Mouse (Mus musculus) lung, postnatal 0 days (tissue): ENCODE measurements around the gene Pnkd. TPM values are rescaled to one million over a fixed set of nuclear protein-coding genes. Genes with fewer than 3 reads are reported as not detected.

ENCODE experiments used
- ATAC-seq: fragments of 200-750 bp; cut with Nextera tagmentation; 2 replicates; pipeline ENCODE4 v1.8.0; 2017; ENCODE audit warnings: moderate library complexity
- DNase-seq: peaks from one replicate; pipeline ENCODE4 v3.0.0-alpha.2; 2016; ENCODE audit warnings: low spot score
- H3K27ac ChIP-seq: fragments of 300-500 bp; sonication (generic); 2 replicates; pipeline ENCODE4 v1.5.1; 2014; ENCODE audit warnings: antibody characterized with exemption, mild to moderate bottlenecking, low read length, mixed read lengths
- H3K27me3 ChIP-seq: fragments of 300-500 bp; sonication (generic); replicated peaks from 2 replicates; pipeline ENCODE4 v1.6.1; 2014; ENCODE audit warnings: low read length, mixed read lengths; ENCODE audit not compliant: insufficient read depth
- H3K36me3 ChIP-seq: fragments of 300-500 bp; sonication (generic); 2 replicates; pipeline ENCODE4 v1.6.1; 2014; ENCODE audit warnings: low read length, mixed read lengths; ENCODE audit not compliant: insufficient read depth
- H3K4me1 ChIP-seq: fragments of 300-500 bp; sonication (generic); 2 replicates; pipeline ENCODE4 v1.6.1; 2014; ENCODE audit warnings: antibody characterized with exemption, low read depth, low read length, mixed read lengths; ENCODE audit not compliant: insufficient read depth
- H3K4me2 ChIP-seq: fragments of 300-500 bp; sonication (generic); replicated peaks from 2 replicates; pipeline ENCODE4 v1.6.1; 2014; ENCODE audit warnings: low read depth, mild to moderate bottlenecking, low read length, moderate library complexity, mixed read lengths
- H3K4me3 ChIP-seq: fragments of 300-500 bp; sonication (generic); 2 replicates; pipeline ENCODE4 v1.5.1; 2014; ENCODE audit warnings: low read depth, low read length
- H3K9ac ChIP-seq: fragments of 300-500 bp; sonication (generic); replicated peaks from 2 replicates; pipeline ENCODE4 v1.6.1; 2014; ENCODE audit warnings: low read depth, mild to moderate bottlenecking
- H3K9me3 ChIP-seq: fragments of 300-500 bp; sonication (generic); 2 replicates; pipeline ENCODE4 v1.6.1; 2016; ENCODE audit warnings: low read length, mixed read lengths
- CTCF ChIP-seq: IDR thresholded peaks from 2 replicates; pipeline ENCODE4 v1.5.1; 2016; ENCODE audit warnings: antibody characterized with exemption, mild to moderate bottlenecking
- EP300 ChIP-seq: IDR thresholded peaks from 2 replicates; pipeline ENCODE4 v1.6.1; 2016; ENCODE audit warnings: antibody characterized with exemption, mild to moderate bottlenecking, control low read depth
- WGBS: fragments of 180-500 bp; shearing (Covaris S2); extraction: QIAGEN DNeasy Blood & Tissue Kit; methylation state at CpG from one replicate; pipeline ENCODE4 v1.1.7; 2014; 5-methylcytosine and 5-hydroxymethylcytosine counted together
- polyA plus RNA-seq: library from polyadenylated mRNA; unstranded; fragments of >200 nt; fragmentation: Nextera tagmentation; extraction: Ambion mirVana; gene quantifications from 2 replicates; pipeline ENCODE4 v1.2.1, GENCODE M21; 2015

Gene Pnkd
- polyA plus RNA-seq, 1 experiment from 2014 or later = 88.7 TPM

DNA sequence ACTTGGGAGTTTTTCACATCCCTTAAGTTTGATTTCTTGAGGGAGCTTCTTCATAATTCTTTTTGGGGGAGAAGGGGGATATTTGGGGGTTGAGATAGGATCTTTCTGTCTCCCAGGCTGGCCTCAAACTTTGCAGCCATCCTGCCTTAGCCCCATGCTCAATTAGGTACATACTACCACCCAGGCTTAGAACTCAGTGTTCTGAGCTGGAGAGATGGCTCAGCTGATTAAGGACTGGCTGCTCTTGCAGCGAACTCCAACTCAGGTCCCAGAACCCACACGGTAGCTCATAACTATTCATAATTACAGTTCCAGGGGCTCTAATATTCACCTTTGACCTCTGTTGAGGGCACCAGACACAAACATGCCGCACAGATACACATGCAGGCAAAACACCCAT is 49.9 kb downstream of the Pnkd start:
- H3K9me3 ChIP-seq = no peaks in the 10 kb centered on the region
- H3K4me2 ChIP-seq = no peak overlapping the region
- no peak overlapping the region for H3K27ac ChIP-seq
- ATAC-seq = no peak
- H3K4me1 ChIP-seq = peaks cover 19% of the 10 kb centered on the region
- 87% methylated on average over 3 of the region's 3 CpGs for WGBS
- no peaks in the 10 kb centered on the region for H3K27me3 ChIP-seq
- no peak for DNase-seq
- TF ChIP-seq CTCF (no peak), EP300 (no peak)
- no peak overlapping the region for H3K9ac ChIP-seq
- H3K36me3 ChIP-seq = no peaks in the 10 kb centered on the region
- no peak overlapping the region for H3K4me3 ChIP-seq

DNA sequence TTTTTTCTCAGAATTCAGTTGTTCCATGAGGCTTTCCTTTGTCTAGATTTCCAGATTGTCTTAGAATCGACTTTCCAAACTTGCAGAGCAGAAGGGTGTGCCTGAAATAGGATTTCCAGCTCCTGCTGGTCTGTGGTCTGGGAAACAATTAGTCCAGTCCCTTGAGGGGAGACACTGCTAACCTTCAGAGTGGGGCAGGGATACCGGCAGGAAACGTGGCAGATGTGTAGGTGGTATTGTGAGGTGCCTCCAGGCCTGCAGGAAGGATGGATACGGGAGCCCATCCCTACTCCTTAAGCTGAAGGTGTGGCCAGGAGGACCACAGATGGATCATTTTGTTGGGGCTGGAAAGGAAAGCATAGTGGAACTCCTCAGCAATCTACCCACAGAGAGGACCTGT is 50.3 kb downstream of the Pnkd start:
- Histone ChIP-seq H3K27ac (no peak overlapping the region), H3K9me3 (no peaks in the 10 kb centered on the region), H3K36me3 (no peaks in the 10 kb centered on the region), H3K9ac (no peak overlapping the region), H3K4me2 (no peak overlapping the region), H3K4me3 (no peak overlapping the region), H3K4me1 (peaks cover 19% of the 10 kb centered on the region), H3K27me3 (no peaks in the 10 kb centered on the region)
- DNase-seq (no peak), ATAC-seq (no peak)
- no peak for TF ChIP-seq CTCF
- no peak for TF ChIP-seq EP300
- WGBS = 68% methylated on average over 4 of the region's 4 CpGs

GRCm38 (mm10) chr1:74335436-74336170 is 50.9 kb downstream of the Pnkd start:
- H3K4me1 ChIP-seq = peaks cover 18% of the 10 kb centered on the region
- no peak overlapping the region for H3K9ac ChIP-seq
- H3K4me2 ChIP-seq = no peak overlapping the region
- DNase-seq (no peak), ATAC-seq (no peak)
- H3K4me3 ChIP-seq = no peak overlapping the region
- H3K27ac ChIP-seq = no peak overlapping the region
- no peaks in the 10 kb centered on the region for H3K36me3 ChIP-seq
- 92% methylated on average over 6 of the region's 6 CpGs for WGBS
- H3K9me3 ChIP-seq = no peaks in the 10 kb centered on the region
- no peaks in the 10 kb centered on the region for H3K27me3 ChIP-seq
- TF ChIP-seq CTCF (no peak), EP300 (no peak)

DNA sequence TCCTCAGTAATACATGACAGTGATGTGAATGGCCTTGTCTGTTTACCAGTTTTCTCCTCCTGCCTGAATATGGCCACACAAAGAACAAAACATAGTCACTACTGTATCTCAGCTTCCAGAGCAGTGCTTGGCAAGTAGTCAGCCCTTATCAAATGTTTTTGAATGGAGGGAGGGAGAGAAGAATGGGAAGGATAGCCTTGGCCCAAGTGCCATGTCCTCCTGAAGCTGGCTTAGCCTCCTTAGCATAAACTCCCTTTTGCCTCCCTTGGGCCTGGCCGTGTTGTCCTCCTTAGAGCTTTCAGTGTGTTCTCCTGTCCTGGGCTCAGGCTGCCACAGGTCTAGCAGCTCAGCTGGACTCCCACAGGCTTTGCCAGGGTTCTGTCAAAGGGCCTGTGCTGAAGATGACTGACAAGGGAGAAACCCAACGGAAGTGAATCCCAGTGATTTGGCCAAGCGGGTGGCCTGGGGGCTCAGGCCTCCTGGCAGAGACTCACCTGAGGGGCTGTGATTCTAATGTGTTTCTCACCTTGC is 52.6 kb downstream of the Pnkd start:
- no peak for DNase-seq
- H3K27ac ChIP-seq = no peak overlapping the region
- H3K27me3 ChIP-seq = no peaks in the 10 kb centered on the region
- H3K36me3 ChIP-seq = no peaks in the 10 kb centered on the region
- peaks cover 4% of the 10 kb centered on the region; the same call in 1 of the 2 replicates for H3K4me1 ChIP-seq
- no peak for ATAC-seq
- H3K4me2 ChIP-seq = no peak overlapping the region
- H3K9ac ChIP-seq = no peak overlapping the region
- no peaks in the 10 kb centered on the region for H3K9me3 ChIP-seq
- 78% methylated on average over 3 of the region's 3 CpGs for WGBS
- TF ChIP-seq CTCF (no peak), EP300 (no peak)
- no peak overlapping the region for H3K4me3 ChIP-seq

DNA sequence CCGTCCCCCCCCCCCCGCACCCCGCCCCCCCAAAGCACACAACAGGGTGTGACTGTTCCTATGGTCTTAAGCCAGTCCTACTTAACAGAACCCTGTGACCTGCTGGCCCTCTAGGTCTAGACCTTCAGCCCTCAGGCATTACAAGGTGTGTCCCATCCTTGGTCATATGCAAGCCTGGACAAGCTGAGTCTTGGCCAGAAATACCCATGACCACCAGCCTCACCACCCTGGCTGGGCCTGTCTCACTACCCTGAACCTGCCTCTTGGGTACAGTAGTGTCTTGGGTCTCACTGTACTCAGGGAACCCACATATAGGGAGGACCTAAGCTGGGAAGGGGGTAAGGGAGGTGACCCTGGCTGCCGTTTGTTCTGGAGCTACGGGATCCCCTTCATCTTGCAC is 53.3 kb downstream of the Pnkd start:
- Histone ChIP-seq H3K27me3 (no peaks in the 10 kb centered on the region), H3K27ac (no peak overlapping the region), H3K4me2 (no peak overlapping the region), H3K4me1 (peaks cover 4% of the 10 kb centered on the region; the same call in 1 of the 2 replicates), H3K9me3 (no peaks in the 10 kb centered on the region), H3K9ac (no peak overlapping the region), H3K4me3 (no peak overlapping the region), H3K36me3 (no peaks in the 10 kb centered on the region)
- DNase-seq (no peak), ATAC-seq (no peak; the same call in 1 of the 2 replicates)
- TF ChIP-seq EP300 (no peak), CTCF (no peak)
- WGBS = 79% methylated on average over 5 of the region's 5 CpGs

GRCm38 (mm10) chr1:74338626-74339025 is 53.9 kb downstream of the Pnkd start:
- 78% methylated on average over 4 of the region's 4 CpGs for WGBS
- H3K4me2 ChIP-seq = no peak overlapping the region
- TF ChIP-seq EP300 = no peak
- TF ChIP-seq CTCF = no peak
- no peak overlapping the region for H3K9ac ChIP-seq
- DNase-seq = no peak
- no peaks in the 10 kb centered on the region for H3K4me1 ChIP-seq
- no peak overlapping the region for H3K27ac ChIP-seq
- H3K9me3 ChIP-seq = no peaks in the 10 kb centered on the region
- ATAC-seq = no peak
- no peaks in the 10 kb centered on the region for H3K27me3 ChIP-seq
- no peaks in the 10 kb centered on the region for H3K36me3 ChIP-seq
- no peak overlapping the region for H3K4me3 ChIP-seq
